Mouse (Mus musculus) cerebellum, adult 2 months (tissue): ENCODE data around the gene H3f3a.

Source experiments
- CTCF ChIP-seq: fragments of 200-500 bp; IDR thresholded peaks from 2 replicates; pipeline ENCODE4 v1.5.1; 2011; ENCODE audit warnings: low read depth, mild to moderate bottlenecking, control low read depth, low read length, moderate library complexity, borderline replicate concordance; ENCODE audit not compliant: insufficient read depth
- POLR2A ChIP-seq: fragments of 200-500 bp; IDR thresholded peaks from 2 replicates; pipeline ENCODE4 v1.6.1; 2011; ENCODE audit warnings: low read length, control low read depth, borderline replicate concordance; ENCODE audit not compliant: insufficient read depth

- TF ChIP-seq CTCF: no peak
- no peak for TF ChIP-seq POLR2A
Measured at GRCm38 (mm10) chr1:180752115-180752514, 61.6 kb downstream of the H3f3a start.
